Mouse (Mus musculus) heart, embryonic 11.5 days (tissue): Measurements from ENCODE around the gene Zbtb20. TPM values are rescaled to one million over a fixed set of nuclear protein-coding genes. Genes with fewer than 3 reads are reported as not detected.

Experiments used
- ATAC-seq: fragments of 200-750 bp; cut with Nextera tagmentation; replicated peaks from 2 replicates; pipeline ENCODE4 v1.8.0; 2017; ENCODE audit warnings: moderate library complexity; ENCODE audit not compliant: insufficient number of reproducible peaks, low FRiP score, low TSS enrichment
- H3K27ac ChIP-seq: fragments of 300-500 bp; sonication (generic); 2 replicates; pipeline ENCODE4 v1.5.1; 2014; ENCODE audit warnings: mild to moderate bottlenecking, low read depth, low read length
- H3K27me3 ChIP-seq: fragments of 300-500 bp; sonication (generic); 2 replicates; pipeline ENCODE4 v1.6.1; 2014; ENCODE audit warnings: mild to moderate bottlenecking, low read length, mixed read lengths; ENCODE audit not compliant: control insufficient read depth, insufficient read depth
- H3K36me3 ChIP-seq: fragments of 300-500 bp; sonication (generic); 2 replicates; pipeline ENCODE4 v1.6.1; 2014; ENCODE audit warnings: mild to moderate bottlenecking, low read length, moderate library complexity, mixed read lengths; ENCODE audit not compliant: control insufficient read depth, insufficient read depth
- H3K4me1 ChIP-seq: fragments of 300-500 bp; sonication (generic); 2 replicates; pipeline ENCODE4 v1.6.1; 2014; ENCODE audit warnings: low read length; ENCODE audit not compliant: control insufficient read depth, insufficient read depth
- H3K4me2 ChIP-seq: fragments of 300-500 bp; sonication (generic); 2 replicates; pipeline ENCODE4 v1.6.1; 2014; ENCODE audit warnings: mild to moderate bottlenecking, moderate library complexity
- H3K4me3 ChIP-seq: fragments of 300-500 bp; sonication (generic); 2 replicates; pipeline ENCODE4 v1.5.1; 2014; ENCODE audit warnings: low read depth, low read length
- H3K9ac ChIP-seq: fragments of 300-500 bp; sonication (generic); 2 replicates; pipeline ENCODE4 v1.6.1; 2014; ENCODE audit warnings: mild to moderate bottlenecking, low read depth, low read length, moderate library complexity
- H3K9me3 ChIP-seq: fragments of 300-500 bp; sonication (generic); replicated peaks from 2 replicates; pipeline ENCODE4 v1.6.1; 2016; ENCODE audit warnings: low read length; ENCODE audit not compliant: control insufficient read depth
- WGBS: fragments of 180-500 bp; shearing (Covaris S2); extraction: QIAGEN DNeasy Blood & Tissue Kit; methylation state at CpG from one replicate; pipeline ENCODE4 v1.1.7; 2014; ENCODE audit not compliant: insufficient replicate concordance; 5-methylcytosine and 5-hydroxymethylcytosine counted together
- polyA plus RNA-seq: library from polyadenylated mRNA; unstranded; fragments of >200 nt; fragmentation: Nextera tagmentation; extraction: Ambion mirVana; gene quantifications from 2 replicates; pipeline ENCODE4 v1.2.1, GENCODE M21; 2014

Zbtb20 gene
- polyA plus RNA-seq, 1 experiment from 2014 or later = 39.0 TPM

GRCm38 (mm10) chr16:43638406-43639049 is 762.8 kb downstream of the Zbtb20 start:
- no peak overlapping the region for H3K27ac ChIP-seq
- H3K27me3 ChIP-seq = no peaks in the 10 kb centered on the region
- ATAC-seq = no peak
- no peak overlapping the region for H3K9ac ChIP-seq
- peaks cover 4% of the 10 kb centered on the region; the same call in 1 of the 2 replicates for H3K4me1 ChIP-seq
- no peak overlapping the region for H3K4me3 ChIP-seq
- 64% methylated on average over 21 of the region's 21 CpGs for WGBS
- H3K36me3 ChIP-seq = no peaks in the 10 kb centered on the region
- no peak overlapping the region for H3K4me2 ChIP-seq
- no peaks in the 10 kb centered on the region for H3K9me3 ChIP-seq

- Histone ChIP-seq H3K9me3 (no peaks in the 10 kb centered on the region), H3K9ac (no peak overlapping the region), H3K27ac (no peak overlapping the region), H3K4me2 (no peak overlapping the region), H3K36me3 (no peaks in the 10 kb centered on the region), H3K4me3 (no peak overlapping the region), H3K27me3 (no peaks in the 10 kb centered on the region), H3K4me1 (peaks cover 4% of the 10 kb centered on the region; the same call in 1 of the 2 replicates)
- whole genome bisulfite sequencing = 65% methylated on average over 8 of the region's 8 CpGs
- no peak for ATAC-seq
Measured at GRCm38 (mm10) chr16:43641230-43641629, 765.5 kb downstream of the Zbtb20 start.

GRCm38 (mm10) chr16:43645879-43646278 is 770.2 kb downstream of the Zbtb20 start:
- ATAC-seq = no peak
- H3K9ac ChIP-seq = no peak overlapping the region
- 22% methylated on average over 4 of the region's 4 CpGs for WGBS
- H3K4me2 ChIP-seq = no peak overlapping the region
- no peaks in the 10 kb centered on the region for H3K36me3 ChIP-seq
- H3K9me3 ChIP-seq = no peaks in the 10 kb centered on the region
- H3K4me3 ChIP-seq = no peak overlapping the region
- H3K27me3 ChIP-seq = no peaks in the 10 kb centered on the region
- no peak overlapping the region for H3K27ac ChIP-seq
- H3K4me1 ChIP-seq = no peaks in the 10 kb centered on the region

GRCm38 (mm10) chr16:43646943-43647342 is 771.3 kb downstream of the Zbtb20 start:
- Histone ChIP-seq H3K36me3 (no peaks in the 10 kb centered on the region), H3K9ac (no peak overlapping the region), H3K9me3 (no peaks in the 10 kb centered on the region), H3K4me1 (no peaks in the 10 kb centered on the region), H3K4me2 (no peak overlapping the region), H3K27me3 (no peaks in the 10 kb centered on the region), H3K4me3 (no peak overlapping the region), H3K27ac (no peak overlapping the region)
- 78% methylated on average over 3 of the region's 3 CpGs for WGBS
- no peak for ATAC-seq

- no peaks in the 10 kb centered on the region for H3K4me1 ChIP-seq
- no peaks in the 10 kb centered on the region for H3K36me3 ChIP-seq
- H3K27me3 ChIP-seq = no peaks in the 10 kb centered on the region
- no peak overlapping the region for H3K4me3 ChIP-seq
- no peaks in the 10 kb centered on the region for H3K9me3 ChIP-seq
- no peak for ATAC-seq
- H3K27ac ChIP-seq = no peak overlapping the region
- 81% methylated on average over 1 of the region's 1 CpGs for WGBS
- no peak overlapping the region for H3K9ac ChIP-seq
- no peak overlapping the region for H3K4me2 ChIP-seq
Measured at GRCm38 (mm10) chr16:43647641-43648040, 772.0 kb downstream of the Zbtb20 start.

- Histone ChIP-seq H3K27me3 (no peaks in the 10 kb centered on the region), H3K36me3 (no peaks in the 10 kb centered on the region), H3K4me3 (no peak overlapping the region), H3K4me1 (no peaks in the 10 kb centered on the region), H3K4me2 (no peak overlapping the region), H3K9me3 (no peaks in the 10 kb centered on the region), H3K27ac (no peak overlapping the region), H3K9ac (no peak overlapping the region)
- no peak for ATAC-seq
- WGBS = 81% methylated on average over 3 of the region's 3 CpGs
Measured at GRCm38 (mm10) chr16:43650355-43651080, 774.8 kb downstream of the Zbtb20 start.

GRCm38 (mm10) chr16:43653288-43653687 is 777.6 kb downstream of the Zbtb20 start:
- Histone ChIP-seq H3K27me3 (no peaks in the 10 kb centered on the region), H3K9me3 (no peaks in the 10 kb centered on the region), H3K27ac (no peak overlapping the region), H3K4me3 (no peak overlapping the region), H3K4me2 (no peak overlapping the region), H3K36me3 (no peaks in the 10 kb centered on the region), H3K4me1 (no peaks in the 10 kb centered on the region), H3K9ac (no peak overlapping the region)
- WGBS = 76% methylated on average over 2 of the region's 2 CpGs
- no peak for ATAC-seq

- ATAC-seq = no peak
- Histone ChIP-seq H3K36me3 (no peaks in the 10 kb centered on the region), H3K9me3 (no peaks in the 10 kb centered on the region), H3K4me2 (no peak overlapping the region), H3K27me3 (no peaks in the 10 kb centered on the region), H3K4me1 (no peaks in the 10 kb centered on the region), H3K27ac (no peak overlapping the region), H3K4me3 (no peak overlapping the region), H3K9ac (no peak overlapping the region)
- 82% methylated on average over 3 of the region's 3 CpGs for WGBS
Measured at GRCm38 (mm10) chr16:43654269-43654668, 778.6 kb downstream of the Zbtb20 start.
